Mouse (Mus musculus) C2C12 (cell line): ENCODE measurements around the gene Ift43. TPM values are rescaled to one million over a fixed set of nuclear protein-coding genes. Genes with fewer than 3 reads are reported as not detected.

Experiments used
- H3K27me3 ChIP-seq: one replicate; pipeline ENCODE4 v1.6.1; 2011; ENCODE audit not compliant: control insufficient read depth, insufficient read depth, insufficient read length
- H3K36me3 ChIP-seq: one replicate; pipeline ENCODE4 v1.6.1; 2011; ENCODE audit not compliant: control insufficient read depth, insufficient read depth
- H3K4me3 ChIP-seq: one replicate; pipeline ENCODE4 v1.5.1; 2011; ENCODE audit warnings: mild to moderate bottlenecking, control low read depth; ENCODE audit not compliant: poor library complexity, insufficient read depth, severe bottlenecking
- H3K79me2 ChIP-seq: one replicate; pipeline ENCODE4 v1.6.1; 2011; ENCODE audit not compliant: control insufficient read depth, insufficient read depth
- H3K79me3 ChIP-seq: one replicate; pipeline ENCODE4 v1.6.1; 2011; ENCODE audit warnings: low read depth, control low read depth
- H3ac ChIP-seq: one replicate; pipeline ENCODE3; 2011; ENCODE audit warnings: low read depth; ENCODE audit not compliant: control insufficient read depth, insufficient read length
- CEBPB ChIP-seq: IDR thresholded peaks from one replicate; pipeline ENCODE4 v1.6.1; 2011; ENCODE audit warnings: low read depth, mild to moderate bottlenecking, control low read depth, moderate library complexity
- CTCF ChIP-seq: IDR thresholded peaks from one replicate; pipeline ENCODE4 v1.5.1; 2011; ENCODE audit not compliant: control insufficient read depth, insufficient read depth, insufficient read length
- FOSL1 ChIP-seq: IDR thresholded peaks from one replicate; pipeline ENCODE4 v1.8.0; 2011; ENCODE audit warnings: mild to moderate bottlenecking, low read length; ENCODE audit not compliant: poor library complexity, insufficient read depth, severe bottlenecking
- MAX ChIP-seq: IDR thresholded peaks from one replicate; pipeline ENCODE4 v1.6.1; 2011; ENCODE audit warnings: mild to moderate bottlenecking, control low read depth
- MYOD1 ChIP-seq: IDR thresholded peaks from one replicate; pipeline ENCODE4 v1.6.1; 2011; ENCODE audit warnings: low read depth; ENCODE audit not compliant: control insufficient read depth, insufficient read length
- MYOG ChIP-seq: IDR thresholded peaks from one replicate; pipeline ENCODE4 v1.6.1; 2011; ENCODE audit not compliant: control insufficient read depth, insufficient read length; ENCODE audit errors: extremely low read depth
- USF1 ChIP-seq: IDR thresholded peaks from one replicate; pipeline ENCODE4 v1.6.1; 2011; ENCODE audit warnings: low read depth, mild to moderate bottlenecking, control low read depth, moderate library complexity
- polyA plus RNA-seq: library from polyadenylated mRNA; unstranded; fragments of >200 nt; fragmentation: generic; extraction: Trizol; gene quantifications from one replicate; pipeline ENCODE4 v1.2.1, GENCODE M21; 2012; ENCODE audit warnings: missing spikeins

Gene Ift43
- polyA plus RNA-seq, 1 experiment = 45.1 TPM

GRCm38 (mm10) chr12:86076321-86076901 lies 5.9 kb upstream of the Ift43 start:
- H3K4me3 ChIP-seq = peak overlapping the region; percentile 42
- TF ChIP-seq CTCF (peak; percentile 39), MYOG (no peak), CEBPB (no peak)
- H3K36me3 ChIP-seq = no peaks in the 10 kb centered on the region
- H3K27me3 ChIP-seq = no peaks in the 10 kb centered on the region
- H3K79me3 ChIP-seq = peaks cover 4% of the 10 kb centered on the region
- H3ac ChIP-seq = peak overlapping the region; percentile 56
- peaks cover 34% of the 10 kb centered on the region for H3K79me2 ChIP-seq

DNA sequence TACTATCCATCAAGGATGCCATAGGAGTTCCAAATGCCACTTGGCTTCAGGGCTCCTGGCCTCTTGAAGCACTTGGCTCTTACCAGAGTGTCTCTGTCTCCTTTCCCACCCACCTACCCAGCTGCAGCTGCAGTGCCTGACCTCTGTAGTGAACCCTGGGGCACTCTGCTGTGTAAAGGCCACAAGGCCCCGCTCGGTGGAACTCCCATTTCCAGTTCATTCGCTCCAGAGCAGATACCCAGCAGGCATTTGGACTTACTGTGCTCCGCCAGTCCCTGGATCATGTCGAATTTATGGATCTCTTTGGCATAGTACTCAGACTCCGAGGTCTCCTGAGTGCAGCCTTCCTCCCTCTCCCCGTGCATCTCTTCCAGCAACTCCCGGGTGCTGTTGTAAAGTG lies 5.0 kb upstream of the Ift43 start:
- peaks cover 34% of the 10 kb centered on the region for H3K79me2 ChIP-seq
- peak overlapping the region; percentile 42 for H3K4me3 ChIP-seq
- peak overlapping the region; percentile 66 for H3ac ChIP-seq
- H3K79me3 ChIP-seq = peaks cover 4% of the 10 kb centered on the region
- H3K27me3 ChIP-seq = no peaks in the 10 kb centered on the region
- TF ChIP-seq FOSL1 (no peak), USF1 (no peak), CEBPB (no peak), CTCF (no peak), MYOD1 (no peak), MAX (no peak), MYOG (no peak)
- no peaks in the 10 kb centered on the region for H3K36me3 ChIP-seq

- Histone ChIP-seq H3ac (peak overlapping the region; percentile 66), H3K36me3 (no peaks in the 10 kb centered on the region), H3K79me2 (peaks cover 36% of the 10 kb centered on the region), H3K79me3 (peaks cover 4% of the 10 kb centered on the region), H3K4me3 (peak overlapping the region; percentile 42), H3K27me3 (no peaks in the 10 kb centered on the region)
- TF ChIP-seq MYOG (no peak), USF1 (no peak), CEBPB (no peak), FOSL1 (no peak), CTCF (no peak), MAX (no peak), MYOD1 (no peak)
Observed at GRCm38 (mm10) chr12:86077736-86078135, 4.6 kb upstream of the Ift43 start.

GRCm38 (mm10) chr12:86078176-86078552 lies 4.2 kb upstream of the Ift43 start:
- Histone ChIP-seq H3K79me3 (peaks cover 9% of the 10 kb centered on the region), H3K27me3 (no peaks in the 10 kb centered on the region), H3K4me3 (peak overlapping the region; percentile 42), H3ac (peak overlapping the region; percentile 66), H3K79me2 (peaks cover 41% of the 10 kb centered on the region), H3K36me3 (no peaks in the 10 kb centered on the region)
- TF ChIP-seq MYOG (no peak), USF1 (no peak), MYOD1 (no peak), CTCF (no peak), FOSL1 (no peak), MAX (no peak), CEBPB (no peak)

DNA sequence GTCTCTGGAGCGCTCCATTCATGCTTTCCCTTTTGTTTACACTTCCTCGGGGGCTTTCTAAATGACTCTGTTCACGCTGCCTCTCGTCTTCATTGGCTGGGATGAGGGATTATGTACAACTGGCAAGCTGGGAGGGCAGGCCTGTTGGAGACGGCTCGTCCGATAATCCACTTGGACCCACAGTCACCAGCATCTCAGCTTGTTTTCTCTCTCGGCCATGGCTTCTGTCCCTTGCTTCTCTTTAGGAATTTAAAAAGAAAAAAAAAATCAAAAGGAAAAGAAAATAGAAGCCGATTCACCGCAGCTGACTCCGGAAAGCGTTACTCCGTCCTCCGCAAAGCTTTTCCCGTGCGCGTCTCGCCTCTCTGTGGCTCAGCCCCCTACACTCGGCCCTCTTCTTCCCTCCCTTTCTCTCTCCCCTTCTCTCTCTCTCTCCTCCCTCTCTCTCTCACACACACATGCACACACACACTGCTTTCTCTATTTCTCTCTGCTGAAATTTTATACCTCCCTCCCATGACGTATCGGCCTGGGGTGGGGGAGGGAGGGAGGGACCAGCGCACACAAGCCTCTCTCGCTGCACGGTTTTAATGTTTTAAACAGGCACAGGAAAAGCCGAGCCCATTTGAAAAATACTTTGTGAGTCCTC lies 3.7 kb upstream of the Ift43 start, which contains the start of gene Tgfb3:
Gene Tgfb3 (minus strand): TSS at position 489 of the 649 bp plus-strand sequence.
- H3K36me3 ChIP-seq = no peaks in the 10 kb centered on the region
- peak within 1 kb of the TSS; percentile 88 for H3ac ChIP-seq
- H3K4me3 ChIP-seq = peak within 1 kb of the TSS; percentile 42

DNA sequence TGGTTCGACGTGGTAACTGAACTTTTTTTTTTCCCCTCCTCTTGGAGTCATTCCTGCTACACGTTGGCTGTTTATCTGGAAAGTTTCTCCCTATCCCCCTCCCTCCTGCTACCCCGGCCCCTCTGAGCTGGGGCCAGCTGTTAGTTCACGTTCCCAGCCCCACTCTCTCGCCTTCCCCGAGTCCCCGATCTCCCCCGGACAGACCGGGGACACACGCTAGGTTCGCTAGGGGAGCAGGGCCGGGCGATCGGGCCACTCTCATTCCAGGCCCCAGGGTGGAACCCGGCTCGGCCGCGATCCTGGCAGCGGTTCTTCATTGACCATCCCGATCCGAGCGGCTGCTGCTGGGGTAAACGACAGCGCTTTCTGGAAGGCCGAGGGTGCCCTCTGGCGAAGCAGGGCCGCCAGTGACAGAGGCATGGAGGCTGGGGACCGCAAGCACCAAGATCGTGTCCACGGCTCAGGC lies 3.1 kb upstream of the Ift43 start:
- H3K79me2 ChIP-seq = peaks cover 51% of the 10 kb centered on the region

More for the DNA sequence above, 3.7 kb upstream of the Ift43 start, which contains the start of gene Tgfb3:
- H3K27me3 ChIP-seq = no peaks in the 10 kb centered on the region
- H3K79me2 ChIP-seq = peaks cover 46% of the 10 kb centered on the region
- peaks cover 10% of the 10 kb centered on the region for H3K79me3 ChIP-seq
- TF ChIP-seq MAX = peak; percentile 72
- TF ChIP-seq MYOD1 = no peak
- TF ChIP-seq FOSL1 = no peak

More for the DNA sequence above, 3.1 kb upstream of the Ift43 start:
- Histone ChIP-seq H3K79me3 (peaks cover 10% of the 10 kb centered on the region), H3ac (peak overlapping the region; percentile 88), H3K27me3 (no peaks in the 10 kb centered on the region), H3K36me3 (no peaks in the 10 kb centered on the region), H3K4me3 (peak overlapping the region; percentile 42)
- TF ChIP-seq USF1 = no peak
- no peak for TF ChIP-seq MYOD1
- TF ChIP-seq CTCF = peak; percentile 95
- TF ChIP-seq MAX = peak; percentile 12
- no peak for TF ChIP-seq MYOG
- no peak for TF ChIP-seq CEBPB
- no peak for TF ChIP-seq FOSL1
